Mouse (Mus musculus) frontal cortex, postnatal 36 days (tissue): ENCODE measurements at regions not wholly inside any gene's neighbourhood (a gene's known extent, or its start where the extent isn't known, plus 50 kb on each side); places are given as distances from the start of the nearest gene placed in this dataset.

Experiments used
- DNase-seq, 2 experiments: peaks; one replicate each; pipeline ENCODE4 v3.0.0; 2022; ENCODE audit warnings: low spot score in 2 of 2

- DNase-seq, result no peak
Observed at GRCm38 (mm10) chr12:61307396-61307795, 215.6 kb upstream of the Lrfn5 start.

GRCm38 (mm10) chr12:61322114-61322513 is 200.8 kb upstream of the Lrfn5 start:
- peak; percentile 2 to 31 for DNase-seq

- DNase-seq, result no peak
Observed at GRCm38 (mm10) chr12:61332164-61332563, 190.8 kb upstream of the Lrfn5 start.
